Mouse (Mus musculus): ENCODE data around the gene Gpsm2.

DNA sequence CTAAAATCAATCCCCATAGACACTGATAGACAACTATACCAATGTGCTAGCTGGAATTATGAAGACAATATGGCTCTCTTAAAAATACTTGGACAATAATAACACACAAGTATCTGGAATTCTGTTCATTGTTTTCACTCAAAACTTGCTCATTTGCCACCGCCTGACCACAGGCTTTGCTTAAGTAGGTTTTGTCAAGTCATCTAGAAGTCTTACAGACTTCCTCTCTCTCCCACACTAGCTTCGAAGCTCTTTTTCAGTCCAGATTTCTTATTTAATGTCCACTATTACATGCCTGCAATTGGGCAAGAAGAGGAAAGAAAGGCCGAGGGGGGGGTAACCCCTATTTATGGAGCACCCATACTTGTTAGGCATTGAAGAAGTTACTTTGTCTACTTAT lies 5.7 kb upstream of the Gpsm2 start:
- TF ChIP-seq ZKSCAN1 (IDR thresholded peaks at IDR 0.05; ENCODE audit: borderline replicate concordance, low read depth, low read length) (no peak), CTCF (conservative IDR thresholded peaks at IDR 0.05 in 1 of 2, IDR thresholded peaks at IDR 0.05 in 1 of 2; ENCODE audit: low read depth in 2 of 2, low read length in 2 of 2) (no peak), POLR2A (IDR thresholded peaks at IDR 0.05; ENCODE audit: low read depth, low read length) (no peak), USF2 (conservative IDR thresholded peaks at IDR 0.05; ENCODE audit: low read depth, low read length) (no peak), EP300 (IDR thresholded peaks at IDR 0.05; ENCODE audit: low read length) (no peak), BHLHE40 (IDR thresholded peaks at IDR 0.05; ENCODE audit: low read depth, low read length) (no peak), ELF1 (IDR thresholded peaks at IDR 0.05; ENCODE audit: low read depth, low read length) (no peak), MXI1 (IDR thresholded peaks at IDR 0.05; ENCODE audit: low read depth, low read length) (no peak), MAX (IDR thresholded peaks at IDR 0.05; ENCODE audit: low read length) (no peak), PAX5 (IDR thresholded peaks at IDR 0.05; ENCODE audit: low read length) (no peak)
